In genomic region chr11:97830501-97830900, GRCm38 (mm10) we compare ENCODE assay signal across 14 mouse cellular contexts. TPM values are rescaled to one million over a fixed set of nuclear protein-coding genes. Genes with fewer than 3 reads are reported as not detected.
DNase-seq lines count a peak whose midpoint lies in the region; ATAC-seq and TF ChIP-seq lines count a peak whose summit lies in the region.
"Had no signal": no experiment of that assay in that cellular context is flagged by ENCODE, and none has a peak within 500 bp of the region (broad histone marks: within the 10 kb centered on the region; RNA-seq: fewer than 3 reads in every experiment).

No protein-coding gene starts in this region.

- ATAC-seq in megakaryocyte, adult 5-6 weeks (ENCODE audit: poor library complexity, severe bottlenecking), result peak; percentile 41

- DNase-seq in cerebellum, adult 11-12 months, result peak; percentile 5
- DNase-seq in cerebellum, adult 11 months, result no peak
- DNase-seq in left cerebral cortex, adult 2 months (ENCODE audit: extremely low spot score in 1 of 2, low spot score in 2 of 2), result no peak
- no peak for DNase-seq in left cerebral cortex, postnatal 10 days (ENCODE audit: extremely low spot score in 1 of 2, low spot score in 2 of 2)
- DNase-seq in R1 (ENCODE audit: low read depth, low spot score), result peak; percentile 36
- DNase-seq in right cerebral cortex, adult 2 months (ENCODE audit: low spot score in 2 of 2), result no peak
- DNase-seq in layer of hippocampus, postnatal 36 days, result no peak
- DNase-seq: cerebellum, adult 9-10 months; right cerebral cortex, postnatal 25 days had no signal

- TF ChIP-seq CTCF in left cerebral cortex, adult 2 months (IDR thresholded peaks at IDR 0.05), result no peak

- intact Hi-C loops in left cerebral cortex, adult 2 months (cut with DNase I), result no loop called here
- intact Hi-C loops in left cerebral cortex, postnatal 10 days (cut with DNase I), result no loop called here

- H3K4me3 ChIP-seq in left cerebral cortex, adult 2 months, result no peak overlapping the region
- H3K4me3 ChIP-seq: hindbrain, embryonic 12.5 days; limb, embryonic 13.5 days; myocyte; stomach, embryonic 15.5 days had no signal

- peak overlapping the region; percentile 36; the same call in 1 of the 2 replicates for H3K27ac ChIP-seq in left cerebral cortex, adult 2 months
- H3K27ac ChIP-seq: hindbrain, embryonic 12.5 days; limb, embryonic 13.5 days; stomach, embryonic 15.5 days had no signal

RNA-seq across cellular contexts. Expression of gene B230217C12Rik, which starts 10.1 kb away (rescaled TPM):
- total RNA-seq in left cerebral cortex, adult 2 months (2021), result 10 to 100 TPM; 77.6 to 78.9 TPM
- total RNA-seq in left cerebral cortex, postnatal 10 days (2021), result 10 to 100 TPM; 40.0 to 45.1 TPM
- total RNA-seq in megakaryocyte, adult 5-6 weeks (2015), result 2.3 and 2.5 TPM in 2 replicates
- total RNA-seq in megakaryocyte, adult 5-6 weeks (2017), result 0.33 and 0.45 TPM in 2 replicates
- total RNA-seq in layer of hippocampus, postnatal 36 days (2021), result 10 to 100 TPM; 67.5 to 68.4 TPM

RNA-seq across cellular contexts. Expression of gene Lasp1, which starts 31.7 kb away (rescaled TPM):
- 100 to 1,000 TPM; 174 to 191 TPM for total RNA-seq in left cerebral cortex, adult 2 months (2021)
- total RNA-seq in left cerebral cortex, postnatal 10 days (2021), result 100 to 1,000 TPM; 190 to 203 TPM
- 121 and 128 TPM in 2 replicates for total RNA-seq in megakaryocyte, adult 5-6 weeks (2015)
- 315 and 351 TPM in 2 replicates for total RNA-seq in megakaryocyte, adult 5-6 weeks (2017)
- 10 to 100 TPM; 98.0 to 98.2 TPM for total RNA-seq in layer of hippocampus, postnatal 36 days (2021)

RNA-seq across cellular contexts. Expression of gene Rpl23, which starts 48.3 kb away (rescaled TPM):
- total RNA-seq in left cerebral cortex, adult 2 months (2021), result 100 to 1,000 TPM; 326 to 327 TPM
- 100 to 1,000 TPM; 423 to 456 TPM for total RNA-seq in left cerebral cortex, postnatal 10 days (2021)
- total RNA-seq in megakaryocyte, adult 5-6 weeks (2015), result 1,123 and 1,179 TPM in 2 replicates
- total RNA-seq in megakaryocyte, adult 5-6 weeks (2017), result 895 and 904 TPM in 2 replicates
- 100 to 1,000 TPM; 355 TPM for total RNA-seq in layer of hippocampus, postnatal 36 days (2021)

RNA-seq across cellular contexts. Expression of gene Fbxo47, which starts 53.5 kb away (rescaled TPM):
- total RNA-seq in left cerebral cortex, adult 2 months (2021), result 1 to 10 TPM; 2.8 to 2.9 TPM
- under 1 TPM; 0.63 to 0.86 TPM for total RNA-seq in left cerebral cortex, postnatal 10 days (2021)
- 0.30 and 2.1 TPM in 2 replicates for total RNA-seq in megakaryocyte, adult 5-6 weeks (2015)
- 0.73 and 1.5 TPM in 2 replicates for total RNA-seq in megakaryocyte, adult 5-6 weeks (2017)
- total RNA-seq in layer of hippocampus, postnatal 36 days (2021), result 1 to 10 TPM; 1.5 to 2.1 TPM

RNA-seq across cellular contexts. Expression of gene 1700001P01Rik, which starts 54.8 kb away (rescaled TPM):
- total RNA-seq in left cerebral cortex, adult 2 months (2021), result 1 to 10 TPM in 1 of 2 experiments, not detected in 1; 1.0 TPM
- under 1 TPM; 0.60 to 0.63 TPM for total RNA-seq in left cerebral cortex, postnatal 10 days (2021)
- not detected in 2 replicates for total RNA-seq in megakaryocyte, adult 5-6 weeks (2015)
- total RNA-seq in megakaryocyte, adult 5-6 weeks (2017), result not detected in 2 replicates
- total RNA-seq in layer of hippocampus, postnatal 36 days (2021), result 1 to 10 TPM in 1 of 2 experiments, under 1 TPM in 1; 0.60 to 1.3 TPM

Comparison
In these comparisons a context has a peak if more than half of its experiments do, and no peak if none do; other contexts are left out.
1. DNase-seq: peak in cerebellum, adult 11-12 months (single experiment) and R1 (single experiment); none in cerebellum, adult 11 months (single experiment), left cerebral cortex, adult 2 months (0 of 2), left cerebral cortex, postnatal 10 days (0 of 2), right cerebral cortex, adult 2 months (0 of 2) and layer of hippocampus, postnatal 36 days (0 of 2).
2. RNA of gene B230217C12Rik, which starts 10.1 kb away (total RNA-seq): 77.6 to 78.9 TPM in left cerebral cortex, adult 2 months, 67.5 to 68.4 TPM in layer of hippocampus, postnatal 36 days and 40.0 to 45.1 TPM in left cerebral cortex, postnatal 10 days; 0.33 to 2.5 TPM in megakaryocyte, adult 5-6 weeks; every median in the first group is over 10 times any median in the second.